ENCODE assay signal across 12 mouse cellular contexts in genomic region chr10:79106325-79107282, GRCm38 (mm10). TPM values are rescaled to one million over a fixed set of nuclear protein-coding genes. Genes with fewer than 3 reads are reported as not detected.
DNase-seq lines count a peak whose midpoint lies in the region; ATAC-seq and TF ChIP-seq lines count a peak whose summit lies in the region.
"Had no signal": no experiment of that assay in that cellular context is flagged by ENCODE, and none has a peak within 500 bp of the region (broad histone marks: within the 10 kb centered on the region; RNA-seq: fewer than 3 reads in every experiment).

No protein-coding gene starts in this region.

- no peak for TF ChIP-seq POLR2A in limb, embryonic 14.5 days (IDR thresholded peaks at IDR 0.05; ENCODE audit: borderline replicate concordance, extremely low read depth, insufficient read depth, insufficient read length)

- peaks cover 7% of the 10 kb centered on the region for H3K4me1 ChIP-seq in kidney, embryonic 15.5 days
- no peaks in the 10 kb centered on the region; a peak in 1 of 4 replicates for H3K4me1 ChIP-seq in ES-E14 (ENCODE audit: control insufficient read depth in 2 of 2, insufficient read depth in 2 of 2, low read length in 2 of 2, poor library complexity in 1 of 2)
- H3K4me1 ChIP-seq in limb, embryonic 14.5 days (ENCODE audit: control insufficient read depth, insufficient read depth, low read length) = peaks cover 7% of the 10 kb centered on the region; the same call in 1 of the 2 replicates

- H3K9me3 ChIP-seq in kidney, embryonic 15.5 days (replicated peaks) = no peaks in the 10 kb centered on the region
- no peaks in the 10 kb centered on the region for H3K9me3 ChIP-seq in ES-E14 (ENCODE audit: control insufficient read depth, insufficient read depth, low read depth, low read length)
- H3K9me3 ChIP-seq in limb, embryonic 14.5 days (ENCODE audit: control insufficient read depth, low read length) = no peaks in the 10 kb centered on the region
- H3K9me3 ChIP-seq: megakaryocyte, embryonic 14.5 days had no signal

- H3K4me3 ChIP-seq in kidney, embryonic 15.5 days (replicated peaks) = no peak overlapping the region
- H3K4me3 ChIP-seq in ES-E14 (ENCODE audit: insufficient read depth in 1 of 2, low read depth in 1 of 2, low read length in 2 of 2, poor library complexity in 1 of 2, severe bottlenecking in 1 of 2) = no peak overlapping the region
- no peak overlapping the region for H3K4me3 ChIP-seq in limb, embryonic 14.5 days (replicated peaks; ENCODE audit: low read length)
- H3K4me3 ChIP-seq: megakaryocyte, embryonic 14.5 days had no signal

- WGBS in kidney, embryonic 15.5 days = 65% methylated on average over 8 of the region's 8 CpGs
- WGBS in limb, embryonic 14.5 days = 61% methylated on average over 8 of the region's 8 CpGs

- in situ Hi-C loops in ES-E14 (cut with MboI; ENCODE audit: low sequenced_read_pairs in 2 of 2, unreplicated experiment in 2 of 2) = loop anchor here in 1 of 2 experiments (25.0 kb wide), 1 partner anchor 469 kb away; no protein-coding TSS in a partner anchor

- ATAC-seq in kidney, embryonic 15.5 days (replicated peaks; ENCODE audit: low FRiP score) = peak; percentile 60; the same call in 1 of the 2 replicates
- peak; percentile 83 for ATAC-seq in limb, embryonic 14.5 days (ENCODE audit: low FRiP score, low read depth)
- ATAC-seq: forebrain, postnatal 0 days had no signal

- no peak overlapping the region for H3K4me2 ChIP-seq in kidney, embryonic 15.5 days
- H3K4me2 ChIP-seq in limb, embryonic 14.5 days (replicated peaks; ENCODE audit: low read depth, low read length, severe bottlenecking) = no peak overlapping the region

- no peaks in the 10 kb centered on the region for H3K27me3 ChIP-seq in kidney, embryonic 15.5 days
- H3K27me3 ChIP-seq in limb, embryonic 14.5 days (ENCODE audit: control insufficient read depth, insufficient read depth, low read length) = no peaks in the 10 kb centered on the region

- no peak overlapping the region for H3K9ac ChIP-seq in kidney, embryonic 15.5 days
- H3K9ac ChIP-seq in ES-E14 (ENCODE audit: insufficient read depth, low read depth, low read length, poor library complexity, severe bottlenecking) = no peak overlapping the region
- H3K9ac ChIP-seq in limb, embryonic 14.5 days (ENCODE audit: low read depth, low read length, severe bottlenecking) = no peak overlapping the region; the same call in 1 of the 2 replicates
- H3K9ac ChIP-seq: forebrain, postnatal 0 days had no signal

- no peaks in the 10 kb centered on the region for H3K36me3 ChIP-seq in kidney, embryonic 15.5 days
- H3K36me3 ChIP-seq in ES-E14 (ENCODE audit: control insufficient read depth, insufficient read depth, low read length, poor library complexity, severe bottlenecking) = no peaks in the 10 kb centered on the region
- H3K36me3 ChIP-seq in limb, embryonic 14.5 days (ENCODE audit: control insufficient read depth, insufficient read depth, low read length) = no peaks in the 10 kb centered on the region

- DNase-seq in kidney, adult 9 months = no peak
- peak; percentile 33 for DNase-seq in ES-E14 (ENCODE audit: low read depth, low spot score)
- DNase-seq in embryo, embryonic 9.5 days (ENCODE audit: extremely low spot score) = peak; percentile 45
- DNase-seq in limb, embryonic 14.5 days (ENCODE audit: low spot score) = peak; percentile 28
- DNase-seq in adrenal gland, adult 2 months = no peak
- no peak for DNase-seq in cerebellum, postnatal 25 days
- DNase-seq in spleen, postnatal 4 days (ENCODE audit: low spot score in 2 of 2) = no peak
- DNase-seq: forebrain, postnatal 0 days; right cerebral cortex, adult 18-20 months; thymus, postnatal 25 days had no signal

- peak overlapping the region; percentile 58 for H3K27ac ChIP-seq in kidney, embryonic 15.5 days
- no peak overlapping the region for H3K27ac ChIP-seq in ES-E14 (ENCODE audit: insufficient read depth, low read depth, low read length, poor library complexity, severe bottlenecking)
- H3K27ac ChIP-seq in limb, embryonic 14.5 days (replicated peaks; ENCODE audit: low read depth, low read length) = 0 out of 2 replicates have a peak overlapping the region, but pooled peaks have one; percentile 26

TF ChIP-seq in ES-E14, 5 proteins besides CTCF, POLR2A, EP300 and RAD21:
- TF ChIP-seq ZC3H11A (IDR thresholded peaks at IDR 0.05; ENCODE audit: borderline replicate concordance, low read depth, low read length) (no peak), CHD2 (IDR thresholded peaks at IDR 0.05; ENCODE audit: low read depth, low read length) (no peak), ZNF384 (IDR thresholded peaks at IDR 0.05; ENCODE audit: low read depth, low read length) (no peak), MAFK (IDR thresholded peaks at IDR 0.05; ENCODE audit: insufficient read depth, low read depth, low read length) (no peak), HCFC1 (IDR thresholded peaks at IDR 0.05; ENCODE audit: borderline replicate concordance, insufficient read depth, low read length) (no peak)

RNA-seq across cellular contexts. Expression of gene 2610008E11Rik, which starts 9.2 kb away (rescaled TPM):
- 27.7 and 27.9 TPM in 2 replicates for polyA plus RNA-seq in kidney, embryonic 15.5 days (2015; fragmentation: Nextera tagmentation; extraction: Ambion mirVana)
- total RNA-seq in ES-E14 (2012; rRNA removed) = 9.0 and 10.8 TPM in 2 replicates
- polyA plus RNA-seq in limb, embryonic 14.5 days (2012; rRNA removed) = 11.5 and 16.9 TPM in 2 replicates
- 31.4 and 39.7 TPM in 2 replicates for polyA plus RNA-seq in limb, embryonic 14.5 days (2014; fragmentation: Nextera tagmentation; extraction: Ambion mirVana)
- total RNA-seq in adrenal gland, adult 2 months (2021) = 10 to 100 TPM; 11.4 to 13.5 TPM
- polyA plus RNA-seq in adrenal gland, adult 2 months (2012; rRNA removed) = 0.32 and 0.83 TPM in 2 replicates

RNA-seq across cellular contexts. Expression of gene Vmn2r80, which starts 42.0 kb away (rescaled TPM):
- polyA plus RNA-seq in kidney, embryonic 15.5 days (2015; fragmentation: Nextera tagmentation; extraction: Ambion mirVana) = not detected in 2 replicates
- total RNA-seq in ES-E14 (2012; rRNA removed) = not detected in 2 replicates
- not detected in 2 replicates for polyA plus RNA-seq in limb, embryonic 14.5 days (2012; rRNA removed)
- not detected in 2 replicates for polyA plus RNA-seq in limb, embryonic 14.5 days (2014; fragmentation: Nextera tagmentation; extraction: Ambion mirVana)
- not detected for total RNA-seq in adrenal gland, adult 2 months (2021)
- not detected in 2 replicates for polyA plus RNA-seq in adrenal gland, adult 2 months (2012; rRNA removed)
- total RNA-seq: forebrain, postnatal 0 days had no signal
- polyA plus RNA-seq: forebrain, postnatal 0 days had no signal

Comparison
In these comparisons a context has a peak if more than half of its experiments do, and no peak if none do; other contexts are left out.
1. DNase-seq: peak in ES-E14 (single experiment), embryo, embryonic 9.5 days (single experiment) and limb, embryonic 14.5 days (single experiment); none in kidney, adult 9 months (single experiment), adrenal gland, adult 2 months (single experiment), cerebellum, postnatal 25 days (0 of 2) and spleen, postnatal 4 days (0 of 2).